Mouse (Mus musculus): ENCODE data around the gene Hras. TPM values are rescaled to one million over a fixed set of nuclear protein-coding genes. Genes with fewer than 3 reads are reported as not detected.

Hras gene
- polyA plus RNA-seq, 1 experiment from 2014 or later = 94.5 TPM

DNA sequence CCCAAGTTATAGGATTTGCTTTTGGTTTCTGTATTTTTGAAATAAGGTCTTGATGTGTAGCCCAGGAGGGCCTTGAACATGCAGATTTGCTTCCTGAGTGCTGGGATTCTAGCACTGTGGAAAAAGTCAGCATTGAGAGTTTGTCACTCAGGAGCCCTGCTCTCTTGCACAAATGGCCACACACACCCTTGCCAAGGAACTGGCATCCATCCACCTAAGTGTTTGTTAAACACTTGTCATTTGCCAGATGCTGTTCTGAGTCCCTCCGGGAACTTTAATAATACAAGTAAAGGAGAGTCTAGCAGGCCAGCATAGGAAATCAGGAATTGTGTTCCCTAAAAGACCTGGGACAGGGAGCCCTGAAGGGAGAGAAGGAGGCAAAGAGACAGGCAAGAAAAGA lies 24.5 kb downstream of the Hras start:
- H3K4me1 ChIP-seq = peaks cover 28% of the 10 kb centered on the region
- no peak for ATAC-seq (ENCODE audit: low FRiP score, low read depth)
- 76% methylated on average over 1 of the region's 1 CpGs for WGBS
- no peaks in the 10 kb centered on the region for H3K27me3 ChIP-seq
- H3K36me3 ChIP-seq = peaks cover 19% of the 10 kb centered on the region
- peak overlapping the region; percentile 16; the same call in 1 of the 2 replicates for H3K27ac ChIP-seq
- H3K9ac ChIP-seq = peak overlapping the region; percentile 82; the same call in 1 of the 2 replicates
- H3K4me2 ChIP-seq (replicated peaks) = peak overlapping the region; percentile 77; the same call in 1 of the 2 replicates
- H3K4me3 ChIP-seq = 0 out of 2 replicates have a peak overlapping the region, but pooled peaks have one; percentile 62
- H3K9me3 ChIP-seq = no peaks in the 10 kb centered on the region

DNA sequence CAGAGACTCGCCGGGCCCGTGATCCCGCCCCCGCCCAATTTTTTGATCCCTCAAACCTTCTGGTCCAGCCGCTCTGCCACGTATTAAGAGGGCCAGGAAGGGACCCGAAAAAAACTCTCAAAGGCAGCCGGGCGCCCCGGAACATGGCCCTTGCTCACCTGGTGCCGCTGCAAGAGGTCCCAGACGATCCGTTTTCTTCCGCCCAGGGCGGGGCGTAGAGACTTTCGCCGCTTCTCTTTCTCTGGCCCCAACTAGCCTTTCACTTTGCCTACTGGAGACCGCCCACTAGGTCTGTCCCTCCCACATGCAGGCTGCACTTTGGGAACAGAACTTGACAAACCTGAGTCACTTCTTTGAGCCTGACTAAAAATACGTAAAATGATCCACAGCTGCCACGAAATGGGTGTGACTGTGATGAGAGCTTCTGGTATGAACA lies 25.3 kb downstream of the Hras start:
- Histone ChIP-seq H3K36me3 (peaks cover 27% of the 10 kb centered on the region), H3K4me2 (replicated peaks) (peak overlapping the region; percentile 77), H3K27ac (no peak overlapping the region; the same call in 1 of the 2 replicates), H3K9ac (peak overlapping the region; percentile 82), H3K4me3 (peak overlapping the region; percentile 62), H3K4me1 (peaks cover 28% of the 10 kb centered on the region), H3K27me3 (no peaks in the 10 kb centered on the region), H3K9me3 (no peaks in the 10 kb centered on the region)
- no peak for ATAC-seq (ENCODE audit: low FRiP score, low read depth)
- under 1% methylated on average over 22 of the region's 22 CpGs for WGBS

DNA sequence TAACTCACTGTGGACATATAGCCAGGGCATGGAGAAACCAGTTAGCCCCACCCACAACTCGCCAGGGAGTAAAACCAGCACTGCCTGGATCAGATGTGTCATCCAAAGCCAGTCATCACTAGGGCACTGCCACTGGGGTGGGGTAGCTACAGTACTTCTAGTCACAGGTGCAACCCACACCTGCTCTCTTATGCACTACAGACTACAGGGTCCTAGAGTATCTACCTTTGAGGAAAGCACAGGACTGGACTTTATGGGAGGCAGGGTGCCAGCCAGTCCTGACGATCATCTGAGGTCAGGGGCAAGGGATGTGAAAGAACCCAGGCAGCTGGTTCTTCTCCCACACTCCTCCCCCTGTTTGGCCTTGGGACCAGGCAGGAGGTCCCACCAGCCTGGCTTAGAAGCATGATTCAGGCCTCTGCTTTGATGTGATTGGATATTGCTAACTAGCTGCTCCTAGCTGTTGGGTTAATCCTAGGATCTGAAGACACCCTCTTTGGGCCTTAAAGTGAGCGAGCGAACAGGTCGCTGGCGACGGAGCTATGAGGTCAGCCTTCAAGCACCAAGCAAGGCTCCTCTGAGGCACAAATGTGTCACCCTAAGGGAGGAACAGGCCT lies 25.8 kb downstream of the Hras start:
- 9% methylated on average over 7 of the region's 7 CpGs for WGBS
- H3K4me3 ChIP-seq = peak overlapping the region; percentile 62
- peaks cover 22% of the 10 kb centered on the region for H3K4me1 ChIP-seq
- peak overlapping the region; percentile 77 for H3K4me2 ChIP-seq (replicated peaks)
- no peak overlapping the region; the same call in 1 of the 2 replicates for H3K27ac ChIP-seq
- ATAC-seq (ENCODE audit: low FRiP score, low read depth) = no peak
- peaks cover 32% of the 10 kb centered on the region for H3K36me3 ChIP-seq
- no peaks in the 10 kb centered on the region for H3K27me3 ChIP-seq
- no peaks in the 10 kb centered on the region for H3K9me3 ChIP-seq
- peak overlapping the region; percentile 82 for H3K9ac ChIP-seq

DNA sequence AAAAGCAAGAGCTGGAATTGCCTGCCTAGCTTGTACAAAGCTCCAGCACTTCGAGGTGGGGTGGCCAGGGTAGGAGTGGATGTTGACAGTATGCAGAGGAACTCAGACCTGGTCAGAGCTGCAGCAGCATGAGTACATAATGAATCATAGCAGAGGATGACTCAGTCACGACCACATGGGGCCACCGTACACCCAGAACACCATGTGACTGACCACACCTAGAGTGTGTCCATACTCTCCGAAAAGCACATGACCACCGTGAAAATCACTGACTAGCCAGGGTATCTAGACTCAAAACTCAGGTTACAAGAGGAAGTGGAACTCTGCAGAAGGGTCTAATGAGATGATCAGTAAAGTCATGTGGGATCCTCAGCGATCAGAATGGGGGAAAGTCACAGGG lies 29.0 kb downstream of the Hras start:
- H3K4me2 ChIP-seq (replicated peaks) = no peak overlapping the region
- H3K9me3 ChIP-seq = no peaks in the 10 kb centered on the region
- H3K9ac ChIP-seq = no peak overlapping the region
- 83% methylated on average over 6 of the region's 6 CpGs for WGBS
- peaks cover 62% of the 10 kb centered on the region for H3K36me3 ChIP-seq
- peaks cover 21% of the 10 kb centered on the region for H3K4me1 ChIP-seq
- H3K27ac ChIP-seq = no peak overlapping the region
- H3K4me3 ChIP-seq = no peak overlapping the region
- ATAC-seq (ENCODE audit: low FRiP score, low read depth) = no peak
- H3K27me3 ChIP-seq = no peaks in the 10 kb centered on the region

DNA sequence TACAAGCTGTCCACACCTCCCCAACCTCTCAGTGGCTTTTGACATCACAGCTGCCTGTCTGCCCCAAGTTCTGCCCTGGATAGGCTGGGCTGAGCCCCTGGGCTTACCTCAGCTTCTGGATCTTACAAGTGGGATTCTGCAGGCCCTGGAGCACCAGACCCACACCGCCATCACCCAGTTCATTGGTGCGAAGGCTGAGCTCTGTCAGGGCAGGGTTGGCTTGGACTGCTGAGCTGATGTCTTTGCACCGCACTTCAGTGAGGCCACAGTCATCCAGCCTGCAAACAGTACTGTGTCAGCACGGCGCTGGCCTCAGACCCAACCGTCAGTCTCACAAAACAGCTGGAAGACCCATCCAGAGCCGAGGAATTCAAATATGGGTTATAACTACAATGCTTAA lies 29.4 kb downstream of the Hras start:
- no peak for ATAC-seq (ENCODE audit: low FRiP score, low read depth)
- H3K9me3 ChIP-seq = no peaks in the 10 kb centered on the region
- no peak overlapping the region for H3K4me2 ChIP-seq (replicated peaks)
- H3K27ac ChIP-seq = no peak overlapping the region
- WGBS = 93% methylated on average over 7 of the region's 7 CpGs
- H3K9ac ChIP-seq = no peak overlapping the region
- peaks cover 67% of the 10 kb centered on the region for H3K36me3 ChIP-seq
- no peaks in the 10 kb centered on the region for H3K27me3 ChIP-seq
- H3K4me3 ChIP-seq = no peak overlapping the region
- H3K4me1 ChIP-seq = peaks cover 20% of the 10 kb centered on the region

DNA sequence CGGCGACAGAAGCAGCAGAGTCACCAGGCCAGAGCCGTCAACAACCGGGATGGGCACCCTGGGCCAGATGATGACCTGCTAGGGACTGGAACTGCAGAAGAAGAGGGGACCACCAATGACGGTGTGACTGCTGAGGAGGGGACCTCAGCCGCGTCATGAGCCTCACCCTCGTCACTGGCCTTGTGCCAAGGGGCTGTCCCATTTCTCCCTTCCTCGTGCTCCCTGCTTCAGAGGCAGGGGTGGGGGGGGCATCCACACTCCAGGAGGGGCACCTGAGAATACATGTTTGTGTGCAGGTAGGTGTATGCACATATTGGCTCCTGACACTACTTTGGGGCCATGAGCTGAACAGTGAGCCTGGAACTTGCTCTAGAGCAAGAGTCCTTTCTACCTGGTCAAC lies 38.4 kb downstream of the Hras start:
- no peaks in the 10 kb centered on the region for H3K4me1 ChIP-seq
- peaks cover 84% of the 10 kb centered on the region for H3K36me3 ChIP-seq
- ATAC-seq (ENCODE audit: low FRiP score, low read depth) = no peak
- no peak overlapping the region for H3K27ac ChIP-seq
- 83% methylated on average over 9 of the region's 9 CpGs for WGBS
- H3K9ac ChIP-seq = no peak overlapping the region
- no peaks in the 10 kb centered on the region for H3K9me3 ChIP-seq
- no peak overlapping the region for H3K4me2 ChIP-seq (replicated peaks)
- H3K4me3 ChIP-seq = no peak overlapping the region
- H3K27me3 ChIP-seq = no peaks in the 10 kb centered on the region

DNA sequence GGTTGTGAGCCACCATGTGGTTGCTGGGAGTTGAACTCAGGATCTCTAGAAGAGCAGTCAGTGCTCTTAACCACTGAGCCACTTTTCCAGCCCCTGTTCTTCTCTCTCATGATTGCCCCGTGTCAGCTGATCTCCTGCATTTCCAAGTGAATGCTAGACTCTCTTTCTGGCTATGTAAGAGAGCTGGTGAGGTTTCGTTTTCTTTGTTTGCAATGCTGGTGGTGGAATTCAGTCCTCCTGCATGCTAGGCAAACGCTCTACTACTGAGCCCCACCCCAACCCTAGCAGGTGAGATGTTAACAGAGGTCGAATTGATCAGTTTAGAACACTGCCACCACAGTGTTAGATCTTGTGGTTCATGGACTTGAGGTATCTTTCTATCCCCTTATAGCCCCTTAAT lies 45.2 kb downstream of the Hras start:
- Histone ChIP-seq H3K9ac (no peak overlapping the region), H3K27me3 (no peaks in the 10 kb centered on the region), H3K4me3 (no peak overlapping the region), H3K9me3 (no peaks in the 10 kb centered on the region), H3K27ac (no peak overlapping the region), H3K4me1 (no peaks in the 10 kb centered on the region), H3K36me3 (peaks cover 83% of the 10 kb centered on the region), H3K4me2 (replicated peaks) (no peak overlapping the region)
- ATAC-seq (ENCODE audit: low FRiP score, low read depth) = no peak
- 71% methylated on average over 4 of the region's 4 CpGs for WGBS

DNA sequence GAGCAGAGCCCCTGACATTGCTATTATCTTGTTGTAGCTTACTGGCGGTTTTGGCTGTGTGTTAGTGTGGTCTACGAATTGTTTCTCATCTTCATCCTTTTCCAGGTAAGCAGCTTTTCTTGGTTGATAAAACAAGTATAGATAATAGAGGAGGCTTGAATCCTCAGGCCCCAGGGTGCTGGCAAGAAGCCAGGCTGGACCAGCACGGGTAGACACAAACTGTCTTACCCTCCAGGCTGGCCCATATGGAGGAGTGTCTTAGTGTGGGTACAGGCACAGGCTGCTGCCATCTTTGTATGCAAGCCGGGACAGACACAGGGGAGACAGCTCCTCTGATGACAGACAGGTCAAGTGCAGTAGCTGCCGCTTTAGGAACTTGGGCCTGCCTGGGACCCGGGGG lies 46.8 kb downstream of the Hras start:
- 84% methylated on average over 6 of the region's 6 CpGs for WGBS
- no peak overlapping the region for H3K4me2 ChIP-seq (replicated peaks)
- H3K4me1 ChIP-seq = no peaks in the 10 kb centered on the region
- H3K9ac ChIP-seq = no peak overlapping the region
- no peak for ATAC-seq (ENCODE audit: low FRiP score, low read depth)
- H3K27ac ChIP-seq = no peak overlapping the region
- H3K27me3 ChIP-seq = no peaks in the 10 kb centered on the region
- no peak overlapping the region for H3K4me3 ChIP-seq
- H3K9me3 ChIP-seq = no peaks in the 10 kb centered on the region
- H3K36me3 ChIP-seq = peaks cover 84% of the 10 kb centered on the region

DNA sequence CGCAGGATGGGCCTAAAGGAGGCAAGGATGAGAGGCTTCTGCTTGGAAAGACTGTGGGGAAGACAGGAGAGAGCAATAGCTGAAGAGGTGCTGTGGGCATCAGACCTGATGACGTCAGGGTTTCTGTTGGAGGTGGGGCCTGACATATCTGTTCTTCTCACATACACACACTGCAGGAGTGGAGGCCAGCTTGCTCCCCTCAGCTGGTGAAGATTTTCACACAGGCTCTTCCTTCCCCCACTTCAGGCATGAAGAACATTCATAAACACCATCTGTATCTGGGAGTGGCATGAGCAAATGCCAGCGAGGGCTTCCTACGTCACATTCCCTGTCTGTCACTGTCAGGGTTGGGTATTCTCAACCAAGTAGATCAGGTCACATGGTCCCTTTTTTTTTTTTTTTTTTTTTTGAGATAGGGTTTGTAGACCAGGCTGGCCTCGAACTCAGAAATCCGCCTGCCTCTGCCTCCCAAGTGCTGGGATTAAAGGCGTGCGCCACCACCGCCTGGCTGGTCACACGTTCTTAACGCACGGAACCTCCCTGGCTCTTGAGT lies 47.7 kb downstream of the Hras start:
- Histone ChIP-seq H3K4me1 (no peaks in the 10 kb centered on the region), H3K9me3 (no peaks in the 10 kb centered on the region), H3K27ac (no peak overlapping the region), H3K4me2 (replicated peaks) (no peak overlapping the region), H3K36me3 (peaks cover 80% of the 10 kb centered on the region), H3K9ac (no peak overlapping the region), H3K27me3 (no peaks in the 10 kb centered on the region), H3K4me3 (no peak overlapping the region)
- 96% methylated on average over 12 of the region's 12 CpGs for WGBS
- no peak for ATAC-seq (ENCODE audit: low FRiP score, low read depth)

DNA sequence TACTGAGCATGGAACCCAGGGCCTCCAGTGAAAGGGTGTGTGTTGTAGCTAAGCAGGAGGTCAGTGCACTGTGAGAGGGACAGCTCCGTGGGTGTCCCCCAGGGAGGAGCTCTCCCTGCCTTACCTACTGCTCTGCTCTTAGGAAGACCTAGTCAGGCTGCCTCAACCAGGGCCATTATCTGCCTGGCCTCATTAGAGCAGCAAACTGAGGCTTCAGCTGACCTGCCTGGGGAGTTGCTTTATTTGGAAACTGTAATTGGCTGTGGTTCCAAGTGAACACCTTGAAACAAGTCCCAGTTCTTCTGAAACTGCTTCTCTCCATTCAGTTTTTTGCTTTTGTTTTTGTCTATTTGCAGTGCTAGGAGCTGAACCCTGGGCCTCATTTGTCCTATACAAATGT lies 48.4 kb downstream of the Hras start:
- H3K4me3 ChIP-seq = no peak overlapping the region
- H3K4me2 ChIP-seq (replicated peaks) = no peak overlapping the region
- ATAC-seq (ENCODE audit: low FRiP score, low read depth) = no peak
- H3K36me3 ChIP-seq = peaks cover 77% of the 10 kb centered on the region
- H3K4me1 ChIP-seq = no peaks in the 10 kb centered on the region
- H3K9me3 ChIP-seq = no peaks in the 10 kb centered on the region
- 81% methylated on average over 1 of the region's 1 CpGs for WGBS
- no peaks in the 10 kb centered on the region for H3K27me3 ChIP-seq
- no peak overlapping the region for H3K9ac ChIP-seq
- H3K27ac ChIP-seq = no peak overlapping the region

DNA sequence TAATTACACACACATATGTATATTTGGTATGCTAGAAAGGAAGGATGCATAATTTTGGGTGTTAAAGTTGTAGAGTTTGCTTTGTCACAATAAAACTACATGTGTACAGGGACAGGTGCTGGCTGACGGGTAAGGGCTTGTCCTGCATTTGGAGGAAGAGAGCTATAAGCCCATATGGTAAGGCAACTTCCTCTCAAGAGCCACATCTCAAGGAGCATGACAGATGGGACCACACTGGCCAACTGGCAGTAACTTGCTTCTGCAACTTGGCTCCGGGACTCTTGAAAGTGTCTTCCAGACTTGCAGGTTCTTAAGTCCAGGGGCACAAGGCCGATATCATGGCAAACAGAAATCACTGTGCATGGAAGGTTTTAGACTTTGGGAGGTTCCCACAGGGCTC lies 49.2 kb downstream of the Hras start:
- Histone ChIP-seq H3K36me3 (peaks cover 83% of the 10 kb centered on the region), H3K4me1 (no peaks in the 10 kb centered on the region), H3K27ac (no peak overlapping the region), H3K9ac (no peak overlapping the region), H3K9me3 (no peaks in the 10 kb centered on the region), H3K4me3 (no peak overlapping the region), H3K4me2 (replicated peaks) (no peak overlapping the region), H3K27me3 (no peaks in the 10 kb centered on the region)
- no peak for ATAC-seq (ENCODE audit: low FRiP score, low read depth)
- WGBS = 85% methylated on average over 3 of the region's 3 CpGs

DNA sequence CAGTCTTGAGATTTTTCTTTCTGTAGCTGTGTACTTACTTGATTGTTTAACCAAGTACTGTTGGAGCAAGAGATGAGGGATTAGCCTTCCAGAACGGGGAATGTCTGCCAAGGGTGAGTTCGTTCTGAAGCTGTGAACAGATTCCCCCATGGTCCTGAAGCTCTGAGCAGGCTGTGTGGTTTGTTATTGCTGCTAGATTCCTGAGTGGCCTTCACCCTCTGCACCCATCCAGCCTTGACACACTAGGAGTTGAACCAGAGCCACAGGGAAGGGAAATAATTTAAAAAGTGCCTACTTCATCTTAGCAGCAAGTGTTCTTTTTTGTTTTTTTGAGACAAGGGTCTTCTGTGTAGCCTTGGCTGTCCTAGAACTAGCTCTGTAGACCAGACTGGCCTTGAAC lies 49.9 kb downstream of the Hras start:
- WGBS = 93% methylated on average over 2 of the region's 2 CpGs
- H3K9ac ChIP-seq = no peak overlapping the region
- no peak overlapping the region for H3K4me3 ChIP-seq
- no peak for ATAC-seq (ENCODE audit: low FRiP score, low read depth)
- peaks cover 88% of the 10 kb centered on the region for H3K36me3 ChIP-seq
- H3K4me1 ChIP-seq = no peaks in the 10 kb centered on the region
- H3K27me3 ChIP-seq = no peaks in the 10 kb centered on the region
- no peaks in the 10 kb centered on the region for H3K9me3 ChIP-seq
- H3K27ac ChIP-seq = no peak overlapping the region
- no peak overlapping the region for H3K4me2 ChIP-seq (replicated peaks)

DNA sequence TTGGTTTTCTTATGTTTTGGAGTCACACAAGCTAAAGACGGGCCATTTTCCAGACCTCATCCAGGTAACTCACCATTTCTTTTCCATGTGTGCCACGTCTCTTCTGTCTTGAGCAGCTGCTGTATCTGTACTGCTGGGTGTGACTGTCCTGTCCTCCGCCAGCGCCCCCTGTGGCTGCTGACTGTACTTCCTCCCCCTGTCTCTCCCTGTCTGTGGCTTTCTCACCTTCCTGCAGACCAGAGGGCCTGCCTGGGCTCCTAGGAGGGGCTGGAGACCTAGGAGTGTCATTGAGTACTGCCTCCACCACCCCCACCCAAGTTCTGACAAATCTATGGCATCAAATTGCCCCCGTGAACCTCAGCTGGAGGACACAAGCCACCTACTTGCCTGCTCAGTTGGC lies 50.7 kb downstream of the Hras start:
- 45% methylated on average over 5 of the region's 5 CpGs for WGBS
- no peak overlapping the region for H3K4me3 ChIP-seq
- no peak overlapping the region for H3K4me2 ChIP-seq (replicated peaks)
- peaks cover 90% of the 10 kb centered on the region for H3K36me3 ChIP-seq
- H3K27ac ChIP-seq = no peak overlapping the region
- no peaks in the 10 kb centered on the region for H3K9me3 ChIP-seq
- no peaks in the 10 kb centered on the region for H3K27me3 ChIP-seq
- no peaks in the 10 kb centered on the region for H3K4me1 ChIP-seq
- ATAC-seq (ENCODE audit: low FRiP score, low read depth) = no peak
- no peak overlapping the region for H3K9ac ChIP-seq

Data from limb, embryonic 13.5 days (tissue).